Mouse (Mus musculus) cerebellum, postnatal 14 days (tissue): ENCODE data around the gene Scnn1a.

Experiments
- DNase-seq, 2 experiments: peaks; one replicate each; pipeline ENCODE4 v3.0.0; 2021; ENCODE audit warnings: mixed read lengths in 2 of 2

Scnn1a gene

DNA sequence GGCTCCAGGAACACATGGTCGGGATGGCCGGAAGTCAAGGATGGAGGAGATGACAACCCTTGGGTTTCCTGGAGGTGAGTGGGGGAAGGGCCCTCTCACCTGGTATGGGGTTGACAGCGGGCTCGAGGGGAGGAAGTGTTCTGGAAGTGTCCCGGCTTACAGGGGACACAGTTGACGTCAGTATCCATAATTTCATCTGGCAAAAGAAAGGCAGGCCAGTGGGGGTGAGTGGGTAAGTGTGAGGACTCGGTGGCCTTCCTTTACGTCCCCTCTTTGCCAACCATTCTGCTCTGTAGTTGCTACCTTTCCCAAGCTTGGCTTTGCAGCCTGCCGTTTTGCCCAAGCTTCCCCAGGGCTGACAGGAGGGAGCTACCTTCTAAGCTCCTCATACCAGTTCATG is 8.3 kb upstream of the Scnn1a start:
- DNase-seq, result no peak

DNA sequence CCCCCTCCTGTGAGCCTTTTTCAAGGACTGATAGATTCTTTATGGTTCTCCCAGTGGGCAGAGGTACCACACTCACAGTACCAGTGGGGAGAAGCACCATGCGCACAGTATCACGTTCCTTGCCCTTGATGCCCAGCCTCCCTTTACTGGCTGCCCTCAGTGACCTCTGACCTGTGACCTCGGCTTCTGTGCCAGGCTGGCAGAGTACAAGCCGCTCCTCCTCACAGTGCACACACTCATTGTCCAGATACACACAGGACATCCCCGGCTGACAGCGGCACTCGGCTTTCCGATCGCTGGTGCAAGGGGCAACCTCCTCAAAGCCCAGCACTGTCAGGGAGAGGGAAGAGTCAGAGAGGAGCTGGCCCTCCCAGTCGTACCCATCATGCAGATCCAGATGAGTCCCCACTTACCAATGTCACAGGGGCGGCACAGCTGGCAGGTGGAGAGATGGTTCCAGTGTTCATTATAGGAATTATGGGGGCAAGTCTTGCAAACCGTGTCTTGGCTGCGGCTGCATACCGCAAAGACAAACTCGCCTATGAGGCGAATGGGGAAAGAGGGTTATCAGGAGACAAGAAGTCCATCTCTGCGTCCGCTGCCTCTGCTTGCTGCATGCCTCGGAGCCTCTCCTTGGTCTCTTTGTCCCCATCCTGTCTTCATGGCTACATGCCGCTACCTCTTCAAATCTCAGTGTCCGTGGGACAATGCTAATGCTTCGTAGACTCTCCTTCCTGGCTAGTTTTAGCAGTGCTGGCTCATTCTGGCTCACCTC is 7.7 kb upstream of the Scnn1a start:
- DNase-seq, result no peak

DNA sequence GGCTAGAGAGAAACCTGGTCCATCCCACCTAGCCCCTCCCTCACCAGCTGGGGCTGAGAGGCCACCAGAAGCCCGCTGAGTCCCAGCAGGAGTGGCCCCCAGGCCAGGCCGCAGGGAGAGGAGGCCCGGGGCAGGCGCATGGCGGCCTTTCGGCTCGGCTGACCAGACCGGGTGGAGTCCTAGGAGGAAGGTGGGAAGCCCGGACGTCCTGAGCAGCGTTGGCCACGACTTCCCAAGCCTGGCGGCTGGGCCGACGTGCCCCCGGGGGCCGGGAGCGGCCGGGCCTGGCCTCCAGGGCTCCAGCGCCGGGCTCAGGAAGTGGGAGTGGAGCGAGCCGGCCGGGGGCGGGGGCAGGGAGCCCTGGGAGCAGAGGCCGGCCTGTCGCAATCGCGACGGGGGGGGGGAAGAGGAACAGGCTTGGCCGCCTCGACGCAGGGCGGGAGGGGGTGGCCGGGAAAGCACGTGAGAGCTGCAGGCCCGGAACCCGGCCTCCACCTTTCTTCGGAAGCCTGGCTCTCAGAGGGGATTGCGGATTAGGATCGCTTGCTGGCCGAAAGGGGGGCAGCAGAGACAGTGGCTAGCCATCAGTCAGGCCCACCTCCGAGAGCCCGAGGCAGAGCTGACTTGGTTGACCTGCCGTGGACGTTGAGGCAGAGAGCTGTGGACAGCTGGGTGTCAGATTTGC is 6.8 kb upstream of the Scnn1a start, which contains the start of gene Ltbr:
Gene Ltbr (minus strand): TSS at position 340 of the 685 bp plus-strand sequence.
- DNase-seq, result peak; percentile 48 to 66

DNA sequence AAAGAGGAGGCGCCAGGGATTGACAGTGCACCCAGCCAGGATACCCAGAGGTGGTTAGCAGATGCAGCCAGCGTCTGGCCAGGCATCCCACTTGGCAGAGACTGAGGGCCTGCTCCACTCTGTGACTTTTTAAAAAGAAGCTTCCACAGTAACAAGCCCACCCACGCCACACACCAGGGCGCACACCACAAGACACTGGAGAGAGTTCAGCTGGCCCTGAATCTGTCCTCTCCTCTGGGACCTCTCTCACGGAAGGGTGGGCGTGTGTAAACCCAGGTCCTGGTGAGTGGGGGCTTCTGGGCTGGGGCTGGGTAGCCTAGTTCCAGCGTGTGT is 6.3 kb upstream of the Scnn1a start:
- no peak for DNase-seq

DNA sequence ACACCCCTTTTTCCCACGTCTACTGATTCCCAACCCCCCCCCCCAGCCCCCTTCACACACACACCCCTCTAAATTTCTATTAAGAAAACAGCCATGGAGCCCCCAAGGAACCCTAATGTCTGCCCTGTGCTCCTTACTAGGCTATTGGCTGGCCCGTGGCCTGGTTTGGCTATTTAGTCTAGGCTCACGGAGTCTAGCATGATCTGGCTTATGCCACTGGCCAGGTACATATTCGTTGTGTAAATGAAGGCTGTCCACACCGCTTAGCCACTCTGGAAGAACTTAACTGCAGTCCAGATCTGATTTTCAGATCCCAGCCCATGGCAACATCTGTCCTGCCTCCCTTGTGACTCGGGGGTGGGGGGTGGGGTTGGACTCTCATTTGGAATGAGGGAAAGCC is 5.7 kb upstream of the Scnn1a start:
- DNase-seq, result no peak

DNA sequence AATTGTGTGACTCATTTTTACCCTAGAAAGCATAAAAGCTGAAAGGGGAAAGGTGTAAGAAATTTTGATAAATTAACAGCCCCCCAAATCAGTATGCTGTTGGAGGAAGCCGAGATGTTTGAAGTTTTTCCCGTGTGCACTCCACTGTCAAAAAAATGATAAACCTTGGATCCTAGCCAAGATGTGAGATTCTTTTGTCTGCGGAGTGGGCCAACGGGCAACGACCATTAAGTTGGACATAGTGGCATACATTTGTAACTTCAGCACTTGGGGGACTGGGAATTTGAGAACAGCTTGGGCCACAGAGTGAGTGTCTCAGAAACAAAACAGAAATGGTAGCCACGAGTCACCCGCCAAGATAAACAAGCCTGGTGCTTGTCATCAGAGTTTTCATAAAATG is 3.4 kb upstream of the Scnn1a start:
- no peak for DNase-seq

DNA sequence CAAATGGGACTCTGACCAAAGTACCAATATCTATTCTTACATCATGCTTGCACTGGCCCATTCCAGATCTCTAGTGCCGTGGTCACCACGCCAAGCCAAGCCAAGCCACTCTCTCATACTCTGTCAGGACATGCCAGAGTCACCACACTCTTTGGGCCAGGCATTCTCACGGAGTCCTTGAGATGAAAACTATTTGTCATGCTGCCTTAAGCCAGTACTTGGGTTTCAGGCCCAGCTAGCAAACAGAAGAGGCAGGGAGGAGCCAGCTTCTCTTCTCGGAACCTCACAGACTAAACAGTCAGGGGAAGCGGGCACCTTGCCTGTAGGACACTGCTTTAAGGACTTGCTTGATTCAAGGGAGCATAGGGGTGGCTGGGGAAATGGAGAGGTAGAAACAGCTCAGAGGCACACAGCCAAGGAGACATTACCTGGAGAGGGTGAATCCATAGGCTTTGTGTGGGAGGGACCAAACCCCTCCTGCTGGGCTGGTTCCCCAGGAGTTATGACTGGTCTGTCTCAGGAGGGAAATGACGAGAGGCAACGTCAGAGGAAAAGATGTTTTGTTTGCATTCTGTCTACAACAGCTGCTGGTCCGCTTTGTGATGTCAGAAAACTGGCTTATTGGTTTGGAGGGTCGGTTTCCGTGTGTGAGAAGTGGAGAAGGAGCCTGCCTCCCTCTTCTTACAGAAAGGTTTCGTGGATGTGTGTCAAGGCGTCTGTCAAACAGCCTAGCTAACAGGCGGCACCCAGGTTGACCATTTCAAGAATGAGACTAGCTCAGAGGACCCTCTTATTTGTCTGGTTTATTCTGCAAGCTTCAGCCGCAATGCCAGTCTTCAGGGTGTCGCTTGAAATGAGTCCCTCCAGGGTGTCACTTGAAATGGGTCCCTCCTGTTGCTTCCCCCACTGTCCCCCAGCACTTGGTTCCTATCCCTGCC is 1.2 kb upstream of the Scnn1a start:
- no peak for DNase-seq

DNA sequence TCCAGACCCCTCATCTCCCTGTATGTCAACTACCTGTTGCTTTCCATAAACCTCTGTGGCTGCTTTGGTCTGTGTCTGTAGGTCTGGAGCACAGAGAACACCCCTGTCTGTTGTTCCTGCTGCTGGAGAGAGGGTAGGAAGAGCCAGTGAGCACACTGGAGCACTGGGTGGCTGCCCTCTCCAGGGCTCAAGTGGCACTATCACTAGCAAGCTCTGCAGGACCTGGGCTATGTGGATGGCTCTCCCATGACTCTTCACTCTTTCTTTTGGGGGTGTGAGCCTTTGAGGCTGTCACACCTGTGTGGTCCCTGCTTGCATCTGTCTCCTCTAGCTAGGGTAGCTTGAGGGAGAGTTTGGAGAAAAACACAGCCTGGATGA is 551 bp upstream of the Scnn1a start:
- no peak for DNase-seq

DNA sequence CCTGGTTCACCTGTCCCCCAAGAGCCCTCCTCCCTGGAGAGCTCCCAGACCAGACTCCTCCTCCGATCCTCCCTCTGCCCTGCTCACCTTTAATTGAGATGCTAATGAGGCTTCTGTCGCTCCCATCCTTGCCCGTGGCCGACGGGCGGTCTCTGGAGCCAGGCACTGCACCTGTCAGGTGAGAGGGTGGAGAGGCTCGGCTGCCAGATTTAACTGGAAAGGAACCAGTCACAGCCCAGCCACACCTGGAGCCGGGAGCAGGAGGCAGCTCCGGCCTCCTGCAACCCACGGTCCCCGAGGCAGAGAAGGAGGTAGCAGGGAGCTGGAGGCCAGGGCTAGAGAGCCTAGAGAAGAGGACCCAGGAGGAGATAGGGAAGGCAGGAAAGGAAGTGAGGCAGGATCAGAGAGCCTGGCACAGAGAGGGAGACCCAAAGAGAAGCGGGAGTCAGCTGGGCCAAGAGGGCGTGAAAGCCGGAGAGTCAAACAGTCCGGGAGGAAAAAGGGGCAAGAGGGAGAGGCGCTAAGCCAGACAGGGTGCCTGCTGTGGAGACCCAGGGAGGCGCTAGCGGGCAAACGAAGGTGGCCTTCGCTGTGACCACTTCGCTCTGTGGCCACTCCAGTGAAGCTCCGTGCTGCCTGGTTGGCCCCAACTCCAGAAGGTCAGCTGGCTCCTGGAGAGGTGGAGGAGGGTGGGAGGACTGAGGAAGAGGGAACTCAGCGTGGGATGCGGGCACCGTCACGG is 826 bp downstream of the Scnn1a start:
- DNase-seq, result no peak

DNA sequence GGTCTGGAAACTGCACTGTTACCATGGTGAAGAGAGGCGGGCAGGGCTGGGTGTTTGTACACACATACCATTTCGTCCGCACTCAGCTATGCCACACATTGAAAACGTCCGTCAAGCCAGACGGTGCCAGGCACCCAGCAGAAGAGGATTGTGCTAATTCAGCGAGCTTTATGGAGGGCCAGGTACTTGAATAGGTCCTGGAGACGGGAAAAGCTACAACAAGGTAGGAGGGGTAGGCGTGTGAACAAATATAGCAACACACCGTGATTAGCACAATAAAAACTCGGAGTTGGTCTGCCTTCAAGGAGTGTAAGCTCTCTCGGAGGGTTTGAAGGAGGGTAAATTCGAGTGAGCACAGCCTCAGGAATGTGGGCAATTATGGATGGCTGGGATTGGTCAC is 2.3 kb downstream of the Scnn1a start:
- no peak for DNase-seq

DNA sequence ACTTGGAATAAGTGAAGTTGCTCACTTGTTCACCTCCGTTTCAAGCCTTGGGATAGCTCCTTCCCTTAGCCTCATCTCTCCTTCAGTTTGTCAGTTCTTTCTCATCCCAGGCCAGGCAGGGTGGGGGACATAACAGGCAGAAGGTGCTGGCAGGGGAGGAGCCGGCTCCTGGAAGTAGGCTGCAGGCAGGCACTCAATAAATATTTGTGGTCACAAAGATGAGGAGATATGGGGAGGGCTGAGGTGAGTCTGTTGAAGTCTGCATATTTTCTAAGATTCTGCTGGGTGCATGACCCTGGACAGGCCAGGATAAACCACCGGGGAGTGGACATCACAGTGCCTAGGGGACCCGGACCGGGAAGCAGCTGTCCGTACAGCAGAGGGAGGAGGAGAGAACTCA is 3.1 kb downstream of the Scnn1a start:
- no peak for DNase-seq

DNA sequence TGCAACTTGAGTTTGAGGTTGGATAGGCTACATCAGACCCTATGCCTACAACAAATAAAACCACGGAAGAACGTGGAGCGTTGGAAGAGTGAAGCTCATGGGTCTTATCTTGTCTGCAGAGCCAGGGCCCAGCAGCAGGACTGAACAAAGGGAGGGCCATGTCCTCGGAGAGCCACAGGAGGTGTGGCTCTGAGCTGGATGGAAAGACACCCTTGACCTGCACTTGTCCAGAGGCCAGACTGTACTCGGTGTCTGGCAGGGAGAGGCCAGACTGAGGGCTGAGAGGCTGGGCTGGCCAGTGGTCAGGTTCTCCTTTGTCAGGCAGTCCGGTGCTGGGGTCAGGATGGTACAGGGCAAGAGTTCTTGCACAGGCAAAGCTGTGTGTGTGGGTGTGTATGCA is 4.9 kb downstream of the Scnn1a start:
- no peak for DNase-seq

DNA sequence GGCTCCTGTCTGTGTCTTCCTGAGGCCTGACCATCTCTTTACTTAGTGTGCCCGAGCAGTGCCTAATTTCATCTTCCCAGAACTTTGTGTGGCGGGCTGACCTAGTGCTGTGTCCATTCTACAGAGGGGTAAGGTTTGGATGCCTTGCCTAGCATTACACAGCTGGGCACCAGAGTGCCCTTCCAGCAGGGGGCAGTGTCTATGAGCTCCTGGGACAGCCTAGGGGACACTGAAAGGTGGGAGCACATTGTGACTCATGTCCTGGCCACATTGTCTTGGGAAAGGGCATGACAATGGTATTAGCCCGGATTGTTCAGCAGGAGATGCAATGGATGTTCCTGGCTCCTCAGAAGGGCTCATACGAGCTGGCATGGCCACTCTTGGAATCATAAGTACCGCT is 7.8 kb downstream of the Scnn1a start:
- DNase-seq, result no peak

DNA sequence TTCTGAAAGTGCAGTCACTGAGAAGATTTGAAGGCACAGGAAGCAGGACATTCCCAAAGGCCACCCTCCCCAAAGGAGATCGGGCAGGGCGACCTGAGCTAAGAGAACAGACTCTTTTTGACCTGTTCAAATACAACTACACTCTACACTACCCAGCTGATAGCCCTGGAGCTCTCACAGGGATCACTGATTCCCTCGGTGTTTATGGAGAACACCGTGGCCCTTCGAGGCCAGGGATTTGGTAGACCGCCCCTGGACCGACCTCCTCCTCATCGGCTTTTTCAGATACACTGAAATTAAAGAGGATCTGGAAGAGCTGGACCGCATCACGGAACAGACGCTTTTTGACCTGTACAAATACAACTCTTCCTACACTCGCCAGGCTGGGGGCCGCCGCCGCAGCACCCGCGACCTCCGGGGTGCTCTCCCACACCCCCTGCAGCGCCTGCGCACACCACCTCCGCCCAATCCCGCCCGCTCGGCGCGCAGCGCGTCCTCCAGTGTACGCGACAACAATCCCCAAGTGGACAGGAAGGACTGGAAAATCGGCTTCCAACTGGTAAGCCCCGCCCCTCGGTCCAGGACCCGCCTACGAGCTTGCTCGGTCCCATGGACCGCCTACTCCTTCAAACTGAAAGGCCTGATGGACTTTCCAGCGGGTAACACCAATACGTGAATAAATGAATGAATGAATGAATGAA is 10.3 kb downstream of the Scnn1a start:
- peak; percentile 52 to 70 for DNase-seq

DNA sequence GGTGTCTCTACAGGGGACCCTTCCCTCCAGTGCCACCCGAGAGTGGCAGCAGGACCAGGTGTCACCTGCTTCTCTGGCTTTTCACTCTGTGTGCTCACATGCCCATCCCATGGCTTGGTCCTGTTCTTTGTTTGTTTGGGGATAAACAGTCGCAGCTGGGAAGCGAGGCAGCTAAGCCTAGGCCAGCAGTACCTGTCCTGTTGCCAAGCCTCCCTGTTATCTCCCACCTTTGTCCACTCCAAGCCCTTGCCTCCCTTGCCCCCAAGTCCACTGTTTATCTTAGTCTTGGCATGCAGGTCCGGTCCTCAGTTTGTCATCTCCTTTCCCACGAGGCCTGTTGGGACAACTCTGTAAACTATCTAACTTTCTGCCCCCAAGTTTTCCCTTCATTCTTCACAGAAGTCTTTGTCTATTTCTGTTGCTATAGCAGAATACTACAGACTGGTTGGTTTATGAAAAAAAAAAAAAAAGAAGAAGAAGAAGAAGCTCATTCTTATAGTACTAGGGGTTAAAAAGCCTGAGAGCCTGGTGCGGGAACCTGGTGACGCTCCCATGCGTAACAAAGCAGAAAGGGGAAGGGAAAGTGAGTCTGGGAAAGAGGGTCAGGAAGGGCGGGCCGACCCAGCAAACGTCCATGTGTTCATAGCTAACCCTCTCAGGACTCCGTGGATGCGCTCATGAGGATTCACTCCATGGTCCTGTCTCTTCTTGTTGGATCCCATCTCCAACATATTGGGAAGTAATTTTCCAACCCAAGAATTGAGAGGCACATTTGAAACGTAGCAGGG is 12.8 kb downstream of the Scnn1a start:
- DNase-seq, result no peak

DNA sequence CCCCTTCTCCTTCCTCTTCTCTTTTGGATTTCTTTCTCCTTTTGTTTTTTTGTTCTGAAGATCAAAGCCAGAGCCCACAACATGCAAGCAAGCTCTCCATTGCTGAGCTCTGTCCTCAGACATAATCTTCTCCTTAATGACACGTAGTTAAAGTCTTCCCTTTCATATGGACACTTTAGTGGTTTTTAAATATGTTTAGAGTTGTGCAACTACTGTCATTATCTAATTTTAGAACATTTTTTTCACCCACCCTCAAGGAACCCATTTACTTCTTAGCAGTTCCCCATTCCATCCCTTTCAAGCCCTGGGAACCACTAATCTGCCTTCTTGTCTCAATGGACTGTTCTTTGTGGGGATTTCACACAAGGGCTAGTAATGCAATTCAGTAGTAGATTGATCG is 13.9 kb downstream of the Scnn1a start:
- no peak for DNase-seq

DNA sequence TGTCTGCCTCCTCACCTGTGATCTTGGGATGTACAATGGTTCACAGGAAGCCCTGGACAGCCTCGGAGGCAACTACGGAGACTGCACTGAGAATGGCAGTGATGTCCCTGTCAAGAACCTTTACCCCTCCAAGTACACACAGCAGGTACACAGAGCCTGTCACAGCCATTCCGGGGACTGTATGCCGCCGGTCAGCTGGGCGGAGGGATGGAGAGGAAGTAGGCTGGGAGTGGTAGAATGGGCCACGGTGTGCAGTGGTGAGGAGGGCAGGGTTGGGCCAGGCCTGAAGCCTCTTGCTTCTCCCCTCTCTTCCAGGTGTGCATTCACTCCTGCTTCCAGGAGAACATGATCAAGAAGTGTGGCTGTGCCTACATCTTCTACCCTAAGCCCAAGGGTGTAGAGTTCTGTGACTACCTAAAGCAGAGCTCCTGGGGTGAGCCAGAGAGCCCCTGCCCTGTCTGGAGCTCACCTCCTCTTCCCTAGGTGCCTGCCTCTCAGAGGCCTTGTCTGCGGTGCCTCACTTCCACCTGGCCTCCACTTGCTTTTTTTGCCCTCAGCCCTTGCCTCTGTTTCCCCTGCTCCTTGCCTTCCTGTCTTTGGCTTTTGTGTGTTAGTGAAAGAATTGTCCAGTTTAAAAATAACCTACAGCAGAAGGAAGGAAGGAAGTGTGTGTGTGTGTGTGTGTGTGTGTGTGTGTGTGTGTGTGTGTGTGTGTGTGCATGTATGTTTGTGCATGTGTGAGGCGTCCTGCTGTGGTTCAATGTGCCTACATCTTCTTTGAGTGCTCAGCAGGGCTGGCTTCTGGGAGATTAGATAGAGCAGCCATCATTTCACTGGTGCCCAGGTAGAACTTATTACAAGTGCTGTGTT is 18.6 kb downstream of the Scnn1a start:
- no peak for DNase-seq

DNA sequence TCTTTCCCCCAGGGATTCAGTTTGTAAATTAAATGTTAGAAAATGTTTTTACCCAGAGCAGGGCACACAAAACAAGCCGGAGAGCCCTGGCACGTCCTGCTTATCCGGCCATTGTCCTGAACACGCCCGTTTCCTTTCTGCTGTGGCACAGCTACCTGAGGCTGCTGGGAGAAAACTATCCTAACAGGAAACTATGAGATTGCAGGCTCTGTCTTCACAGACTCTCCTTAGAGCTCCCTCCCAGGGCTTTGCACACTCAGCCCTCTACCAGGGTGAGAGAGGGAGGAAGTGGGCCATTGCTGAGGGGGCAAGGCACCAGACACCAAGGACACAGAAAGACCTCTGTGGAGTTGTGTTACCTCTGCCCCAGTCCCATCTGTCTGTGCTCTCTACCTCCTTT is 19.8 kb downstream of the Scnn1a start:
- DNase-seq, result no peak

DNA sequence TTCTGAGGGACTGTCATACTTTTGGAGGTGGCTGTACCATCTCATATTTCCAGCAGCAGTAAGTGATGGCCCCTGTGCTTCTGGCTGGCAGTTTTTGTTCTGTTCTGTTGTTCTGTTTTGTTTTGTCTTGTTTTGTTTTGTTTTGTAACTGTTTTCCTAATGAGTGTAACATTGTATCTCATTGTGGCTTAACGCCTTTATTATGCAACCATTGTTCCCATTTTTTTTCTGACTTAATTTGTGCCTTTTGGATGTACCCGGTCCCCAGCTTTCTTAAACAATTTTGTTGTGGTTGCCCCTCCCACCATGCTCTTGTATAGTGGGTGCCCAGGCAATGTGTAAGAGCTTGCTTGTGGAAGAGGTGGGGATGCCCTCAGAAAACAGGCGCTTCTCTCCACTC is 21.7 kb downstream of the Scnn1a start:
- DNase-seq, result no peak

DNA sequence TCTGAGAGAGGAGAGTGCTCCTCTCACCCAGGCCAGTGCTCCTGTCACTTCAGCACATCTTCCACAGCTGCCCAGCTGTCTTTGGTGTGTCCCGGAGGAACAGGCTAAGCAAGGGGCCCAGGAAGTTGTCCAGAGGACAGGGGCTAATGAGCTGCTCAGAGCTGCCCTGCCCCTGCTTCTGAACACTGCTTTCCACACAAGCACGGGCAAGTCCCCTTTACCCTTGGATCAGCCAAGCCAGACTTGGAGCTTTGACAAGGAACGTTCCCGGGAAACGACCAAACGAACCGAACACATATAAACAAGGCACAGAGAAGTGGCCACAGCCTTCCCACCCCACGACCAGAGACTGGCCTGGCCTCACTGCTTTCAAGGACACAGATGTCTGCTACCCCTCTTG is 23.6 kb downstream of the Scnn1a start:
- no peak for DNase-seq
